Mouse (Mus musculus) ovary, adult 10 weeks (tissue): ENCODE data around the gene Cep19. TPM values are rescaled to one million over a fixed set of nuclear protein-coding genes. Genes with fewer than 3 reads are reported as not detected.

Source experiments
- polyA plus RNA-seq: library from polyadenylated mRNA; stranded (reverse); fragments of 350-450 nt; fragmentation: Illumina TruSeq; extraction: RNeasy Lipid Tissue Mini Kit (QIAGEN cat#74804); gene quantifications from one replicate; pipeline ENCODE4 v1.2.3, GENCODE M21; 2014

Cep19 gene
- polyA plus RNA-seq: 24.4 TPM

GRCm38 (mm10) chr16:32099638-32100150 is at the start of gene Cep19, which contains the start of gene Pigx:
Gene Cep19 (plus strand): TSS chr16:32099800.
Gene Pigx (minus strand): TSS chr16:32099740.

GRCm38 (mm10) chr16:32078991-32079511 is 20.5 kb upstream of the Cep19 start, which contains the start of gene Pak2:
Gene Pak2 (minus strand): TSS chr16:32079342.

Other genes with a start within 250 kb of the Cep19 start
- not detected for gene Meltf, start 221.0 kb upstream of the Cep19 start, polyA plus RNA-seq
- gene Pigz, start 165.9 kb upstream of the Cep19 start, polyA plus RNA-seq: not detected
- gene 0610012G03Rik, start 151.3 kb upstream of the Cep19 start, polyA plus RNA-seq: 2.7 TPM
- gene Ncbp2, start 151.3 kb upstream of the Cep19 start, polyA plus RNA-seq: 110 TPM
- 50.6 TPM for gene Senp5, start 96.5 kb upstream of the Cep19 start, polyA plus RNA-seq
- gene Pak2, start 20.5 kb upstream of the Cep19 start, polyA plus RNA-seq: 126 TPM
- 74.8 TPM for gene Pigx, start 60 bp upstream of the Cep19 start, polyA plus RNA-seq
- 0.94 TPM for gene Nrros, start 65.8 kb downstream of the Cep19 start, polyA plus RNA-seq
- gene Bex6, start 80.0 kb downstream of the Cep19 start, polyA plus RNA-seq: not detected
- 51.2 TPM for gene Fbxo45, start 147.4 kb downstream of the Cep19 start, polyA plus RNA-seq
- 6.6 TPM for gene Wdr53, start 147.4 kb downstream of the Cep19 start, polyA plus RNA-seq
- not detected for gene Smco1, start 171.7 kb downstream of the Cep19 start, polyA plus RNA-seq
- gene Rnf168, start 177.7 kb downstream of the Cep19 start, polyA plus RNA-seq: 65.1 TPM
- 97.0 TPM for gene Ubxn7, start 232.5 kb downstream of the Cep19 start, polyA plus RNA-seq